Comparison of ENCODE assay signal across 1 mouse cellular context in the genomic region with DNA sequence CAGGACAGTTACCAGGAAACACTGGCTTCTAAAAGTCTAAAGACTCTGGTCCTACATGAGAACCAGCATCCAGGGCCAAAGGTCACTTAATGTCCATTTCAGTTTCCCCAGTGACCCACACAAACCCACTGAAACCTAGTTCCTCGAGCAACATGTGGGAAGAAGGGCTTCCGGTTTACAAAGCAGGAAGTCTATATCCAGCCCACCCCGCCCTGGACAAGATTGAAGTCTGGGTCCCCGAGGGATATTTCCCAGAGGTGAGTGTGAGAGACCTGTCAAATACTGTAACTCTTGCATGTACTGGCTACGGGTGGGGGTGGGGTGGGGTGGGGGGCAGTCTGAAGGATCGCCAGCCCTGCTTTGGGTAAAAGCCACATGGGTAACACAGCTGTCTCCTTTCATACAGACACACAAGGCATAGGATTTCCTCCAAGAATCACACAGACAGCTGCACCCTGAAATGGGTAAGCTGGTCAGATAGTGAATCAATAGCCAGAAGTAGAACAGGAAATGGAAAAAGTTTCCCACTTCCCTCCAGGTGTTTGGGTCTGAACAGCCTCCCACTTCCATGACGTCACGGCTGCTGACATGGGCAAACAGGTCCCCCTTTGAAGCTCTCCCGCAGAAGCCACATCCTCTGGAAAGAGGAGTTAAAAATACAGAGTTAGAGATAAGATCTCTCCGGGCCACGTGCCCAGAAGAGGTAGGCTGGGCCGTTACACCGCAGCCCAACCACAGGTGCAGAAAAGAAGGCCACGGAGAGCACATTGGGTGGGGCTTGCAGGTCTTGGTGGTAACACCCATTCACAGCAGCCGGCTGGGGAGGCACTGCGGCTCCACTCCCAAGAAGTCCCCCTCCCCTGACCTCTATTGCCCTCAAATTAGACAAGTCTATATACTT.
TF ChIP-seq lines count a peak whose summit lies in the region.

No protein-coding gene starts in this region.

TF ChIP-seq in MEL, 35 proteins besides CTCF, POLR2A, EP300 and RAD21 (continued from another document):
- TF ChIP-seq USF1 (IDR thresholded peaks at IDR 0.05; ENCODE audit: low read depth, low read length) (peak; percentile 95), MEF2A (IDR thresholded peaks at IDR 0.05; ENCODE audit: extremely low read depth, insufficient replicate concordance, low read depth, low read length, poor library complexity, severe bottlenecking) (peak; percentile 88; the same call in 1 of the 2 replicates), ZKSCAN1 (IDR thresholded peaks at IDR 0.05; ENCODE audit: low read depth, low read length) (no peak), POLR2AphosphoS2 (IDR thresholded peaks at IDR 0.05; ENCODE audit: low read length) (no peak; the same call in 1 of the 2 replicates), POLR2AphosphoS5 (IDR thresholded peaks at IDR 0.05; ENCODE audit: borderline replicate concordance, low read depth, low read length) (no peak), CHD1 (IDR thresholded peaks at IDR 0.05; ENCODE audit: low read depth, low read length) (no peak), ELF1 (IDR thresholded peaks at IDR 0.05; ENCODE audit: low read depth, low read length) (no peak)
